Mouse (Mus musculus) heart, embryonic 13.5 days (tissue): ENCODE measurements at regions not wholly inside any gene's neighbourhood (a gene's known extent, or its start where the extent isn't known, plus 50 kb on each side); places are given as distances from the start of the nearest gene placed in this dataset.

ENCODE experiments used
- ATAC-seq: fragments of 200-750 bp; cut with Nextera tagmentation; 2 replicates; pipeline ENCODE4 v1.8.0; 2017; ENCODE audit warnings: moderate TSS enrichment; ENCODE audit not compliant: insufficient number of reproducible peaks, low FRiP score, low TSS enrichment; ENCODE audit errors: extremely low read depth
- H3K27ac ChIP-seq: fragments of 300-500 bp; sonication (generic); replicated peaks from 2 replicates; pipeline ENCODE4 v1.5.1; 2015; ENCODE audit warnings: moderate library complexity, mild to moderate bottlenecking, inconsistent platforms
- H3K27me3 ChIP-seq: fragments of 300-500 bp; sonication (generic); replicated peaks from 2 replicates; pipeline ENCODE4 v1.6.1; 2015; ENCODE audit warnings: mild to moderate bottlenecking, inconsistent platforms
- H3K36me3 ChIP-seq: fragments of 300-500 bp; sonication (generic); 2 replicates; pipeline ENCODE4 v1.6.1; 2015; ENCODE audit warnings: mild to moderate bottlenecking, inconsistent platforms
- H3K4me1 ChIP-seq: fragments of 300-500 bp; sonication (generic); 2 replicates; pipeline ENCODE4 v1.6.1; 2015; ENCODE audit warnings: inconsistent platforms
- H3K4me2 ChIP-seq: fragments of 300-500 bp; sonication (generic); 2 replicates; pipeline ENCODE4 v1.6.1; 2015; ENCODE audit warnings: inconsistent platforms, mild to moderate bottlenecking, moderate library complexity
- H3K4me3 ChIP-seq: fragments of 300-500 bp; sonication (generic); 2 replicates; pipeline ENCODE4 v1.5.1; 2015; ENCODE audit warnings: moderate library complexity, mild to moderate bottlenecking, inconsistent platforms
- H3K9ac ChIP-seq: fragments of 300-500 bp; sonication (generic); 2 replicates; pipeline ENCODE4 v1.6.1; 2015; ENCODE audit warnings: inconsistent platforms, mild to moderate bottlenecking, moderate library complexity
- H3K9me3 ChIP-seq: fragments of 300-500 bp; sonication (generic); 2 replicates; pipeline ENCODE4 v1.6.1; 2016; ENCODE audit warnings: inconsistent platforms
- WGBS: fragments of 180-500 bp; shearing (Covaris S2); methylation state at CpG from one replicate; pipeline ENCODE4 v1.1.7; 2015; ENCODE audit warnings: mixed read lengths; 5-methylcytosine and 5-hydroxymethylcytosine counted together

DNA sequence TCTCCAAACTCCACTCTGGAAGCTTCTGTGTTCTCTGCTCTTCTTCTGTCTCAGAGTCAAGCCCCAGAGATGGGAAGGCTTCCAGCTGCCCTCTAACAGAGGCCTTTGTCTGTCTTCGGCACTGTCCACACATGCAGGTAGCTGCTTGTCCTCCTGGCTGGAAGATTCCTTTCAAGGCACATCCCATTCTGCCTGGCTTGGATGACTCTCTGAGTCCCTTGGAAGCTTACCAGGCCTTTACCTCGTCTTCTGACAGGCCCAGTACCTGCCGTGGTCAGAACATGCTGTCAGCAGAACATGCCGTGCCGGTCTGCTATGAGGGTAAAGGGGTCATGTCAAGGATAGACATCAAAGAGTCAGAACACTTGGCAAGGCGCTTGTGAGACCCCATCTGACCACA is 181.8 kb upstream of the Nectin1 start:
- no peak overlapping the region for H3K4me2 ChIP-seq
- H3K9me3 ChIP-seq = no peaks in the 10 kb centered on the region
- no peak overlapping the region for H3K4me3 ChIP-seq
- no peak for ATAC-seq
- H3K9ac ChIP-seq = no peak overlapping the region
- H3K27ac ChIP-seq = no peak overlapping the region
- 68% methylated on average over 6 of the region's 6 CpGs for WGBS
- H3K4me1 ChIP-seq = no peaks in the 10 kb centered on the region
- no peaks in the 10 kb centered on the region for H3K36me3 ChIP-seq
- H3K27me3 ChIP-seq = no peaks in the 10 kb centered on the region

- no peak for ATAC-seq
- WGBS = 76% methylated on average over 22 of the region's 22 CpGs
- no peak overlapping the region for H3K4me3 ChIP-seq
- no peak overlapping the region for H3K27ac ChIP-seq
- H3K27me3 ChIP-seq = no peaks in the 10 kb centered on the region
- no peaks in the 10 kb centered on the region for H3K4me1 ChIP-seq
- H3K9me3 ChIP-seq = no peaks in the 10 kb centered on the region
- no peak overlapping the region for H3K9ac ChIP-seq
- no peak overlapping the region for H3K4me2 ChIP-seq
- H3K36me3 ChIP-seq = no peaks in the 10 kb centered on the region
Observed at GRCm38 (mm10) chr9:43564239-43564906, 179.4 kb upstream of the Nectin1 start.

DNA sequence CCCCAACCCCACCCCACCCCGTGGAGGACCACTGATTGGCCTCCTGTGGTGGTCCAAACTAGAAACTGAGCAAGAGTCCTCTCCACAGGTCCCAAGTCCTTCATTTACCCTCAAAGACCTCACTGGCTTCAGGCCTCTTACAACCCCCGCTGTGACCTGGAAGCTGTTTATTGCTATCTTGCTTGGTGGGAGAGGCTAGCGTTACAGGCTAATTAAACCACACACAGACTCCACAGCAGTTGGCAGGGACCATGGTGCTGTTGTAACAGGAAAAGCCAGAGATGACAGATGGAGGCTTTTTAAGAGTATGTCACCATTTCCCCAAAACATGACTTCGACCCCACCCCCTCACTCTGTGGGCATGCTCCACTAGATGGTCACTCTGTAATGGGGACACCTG is 174.9 kb upstream of the Nectin1 start:
- no peak overlapping the region for H3K4me2 ChIP-seq
- 40% methylated on average over 4 of the region's 4 CpGs for WGBS
- no peak overlapping the region for H3K9ac ChIP-seq
- H3K27ac ChIP-seq = no peak overlapping the region
- H3K36me3 ChIP-seq = no peaks in the 10 kb centered on the region
- H3K27me3 ChIP-seq = no peaks in the 10 kb centered on the region
- no peak for ATAC-seq
- H3K4me3 ChIP-seq = no peak overlapping the region
- no peaks in the 10 kb centered on the region for H3K9me3 ChIP-seq
- H3K4me1 ChIP-seq = no peaks in the 10 kb centered on the region

DNA sequence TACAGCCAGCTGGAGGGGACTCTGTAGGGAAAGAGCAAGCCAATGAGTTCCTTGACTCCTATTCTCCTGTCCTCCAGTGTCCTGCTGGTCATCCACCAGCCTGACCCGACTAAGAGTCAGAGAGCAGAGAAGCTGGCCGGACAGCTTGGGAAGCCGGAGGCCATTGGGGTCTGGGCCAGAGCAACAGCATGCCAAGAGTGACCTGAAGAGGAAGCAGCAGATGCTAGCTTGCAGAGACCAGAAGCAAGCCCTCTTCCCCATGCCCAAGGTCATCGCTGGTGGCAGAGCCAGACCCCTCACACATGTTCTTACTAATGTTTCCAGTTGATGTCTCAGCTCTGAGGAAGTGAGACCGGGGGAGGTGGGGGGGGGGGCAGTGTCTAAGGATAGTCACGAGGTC is 172.7 kb upstream of the Nectin1 start:
- no peaks in the 10 kb centered on the region for H3K4me1 ChIP-seq
- ATAC-seq = no peak
- no peak overlapping the region for H3K4me2 ChIP-seq
- 62% methylated on average over 6 of the region's 6 CpGs for WGBS
- H3K27me3 ChIP-seq = no peaks in the 10 kb centered on the region
- no peaks in the 10 kb centered on the region for H3K36me3 ChIP-seq
- H3K9me3 ChIP-seq = no peaks in the 10 kb centered on the region
- no peak overlapping the region for H3K27ac ChIP-seq
- H3K9ac ChIP-seq = no peak overlapping the region
- H3K4me3 ChIP-seq = no peak overlapping the region

- no peaks in the 10 kb centered on the region for H3K4me1 ChIP-seq
- no peak for ATAC-seq
- H3K27me3 ChIP-seq = peaks cover 10% of the 10 kb centered on the region; the same call in 1 of the 2 replicates
- H3K36me3 ChIP-seq = no peaks in the 10 kb centered on the region
- H3K9me3 ChIP-seq = no peaks in the 10 kb centered on the region
- WGBS = 82% methylated on average over 6 of the region's 6 CpGs
- no peak overlapping the region for H3K27ac ChIP-seq
- H3K9ac ChIP-seq = no peak overlapping the region
- no peak overlapping the region for H3K4me2 ChIP-seq
- H3K4me3 ChIP-seq = no peak overlapping the region
Observed at GRCm38 (mm10) chr9:43575659-43576058, 168.1 kb upstream of the Nectin1 start.

DNA sequence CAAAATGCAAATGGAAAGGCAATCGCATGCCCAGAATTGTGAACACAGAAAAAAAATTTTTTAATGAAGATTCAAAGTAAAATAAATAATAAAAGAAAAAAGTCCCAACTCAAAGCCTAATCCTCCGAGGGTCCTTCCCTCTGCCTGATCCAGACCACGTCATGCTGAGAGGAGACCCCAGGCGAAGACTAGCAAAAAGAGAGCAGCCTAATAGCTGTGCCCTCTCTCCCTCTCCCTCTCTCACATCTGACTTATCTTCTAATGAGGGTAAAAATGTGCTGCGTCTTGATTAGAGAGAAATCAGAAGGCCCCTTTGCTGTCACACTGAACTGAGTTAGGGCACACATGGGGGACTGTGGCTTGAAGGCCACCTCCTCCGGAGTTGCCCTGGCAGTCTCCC is 163.1 kb upstream of the Nectin1 start:
- Histone ChIP-seq H3K4me1 (no peaks in the 10 kb centered on the region), H3K4me2 (no peak overlapping the region), H3K9ac (no peak overlapping the region), H3K36me3 (no peaks in the 10 kb centered on the region), H3K4me3 (no peak overlapping the region), H3K27ac (no peak overlapping the region), H3K27me3 (peaks cover 12% of the 10 kb centered on the region; the same call in 1 of the 2 replicates), H3K9me3 (no peaks in the 10 kb centered on the region)
- 41% methylated on average over 6 of the region's 6 CpGs for WGBS
- no peak for ATAC-seq

- Histone ChIP-seq H3K36me3 (no peaks in the 10 kb centered on the region), H3K4me3 (no peak overlapping the region), H3K27ac (no peak overlapping the region), H3K4me1 (no peaks in the 10 kb centered on the region), H3K9me3 (no peaks in the 10 kb centered on the region), H3K27me3 (0 out of 2 replicates have a peak, but pooled peaks cover 2% of the 10 kb centered on the region), H3K9ac (no peak overlapping the region), H3K4me2 (no peak overlapping the region)
- WGBS = 44% methylated on average over 6 of the region's 6 CpGs
- ATAC-seq = no peak
Observed at GRCm38 (mm10) chr9:43585616-43586015, 158.2 kb upstream of the Nectin1 start.

DNA sequence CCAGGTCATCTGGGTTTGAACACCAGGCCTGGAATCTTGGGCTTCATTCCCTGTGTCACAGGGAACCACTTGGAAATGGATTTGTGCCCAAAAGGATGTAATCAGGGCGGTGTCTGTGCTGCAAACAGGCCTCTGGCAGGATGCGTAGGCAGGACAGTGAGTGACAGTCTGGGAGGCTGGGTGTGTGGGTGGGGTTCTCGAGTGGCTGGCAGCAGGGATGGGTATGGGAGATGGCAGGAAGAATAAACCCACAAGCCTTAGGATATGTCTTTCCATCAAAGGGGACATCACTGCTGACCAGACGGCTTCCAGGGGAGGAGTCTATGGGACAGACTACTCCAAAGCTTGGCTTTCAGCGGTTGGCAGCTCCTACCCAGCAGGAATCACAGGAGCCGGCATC is 150.5 kb upstream of the Nectin1 start:
- 62% methylated on average over 6 of the region's 6 CpGs for WGBS
- Histone ChIP-seq H3K27me3 (peaks cover 8% of the 10 kb centered on the region), H3K27ac (no peak overlapping the region), H3K4me2 (no peak overlapping the region), H3K36me3 (no peaks in the 10 kb centered on the region), H3K9ac (no peak overlapping the region), H3K4me1 (no peaks in the 10 kb centered on the region), H3K4me3 (no peak overlapping the region), H3K9me3 (no peaks in the 10 kb centered on the region)
- no peak for ATAC-seq

DNA sequence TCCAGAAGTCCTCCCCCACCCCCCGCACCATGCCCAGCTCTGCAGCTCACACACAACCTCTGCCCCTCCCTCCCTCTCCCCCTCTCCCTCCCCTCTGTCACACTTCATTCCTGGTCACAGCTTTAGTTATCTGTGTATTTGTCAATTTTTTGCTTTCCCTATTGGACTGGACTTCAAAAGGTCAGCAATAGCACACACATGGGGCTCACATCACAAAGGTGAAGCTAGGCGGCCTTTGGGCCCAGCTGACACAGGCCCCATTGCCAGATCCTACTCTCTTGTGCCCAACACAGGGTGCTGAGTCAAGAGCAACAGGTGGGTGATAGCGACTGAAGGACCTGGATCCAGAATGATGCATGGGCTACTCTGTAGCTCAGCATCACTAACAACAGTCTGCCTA is 149.0 kb upstream of the Nectin1 start:
- H3K4me2 ChIP-seq = no peak overlapping the region
- WGBS = 70% methylated on average over 3 of the region's 3 CpGs
- H3K4me1 ChIP-seq = no peaks in the 10 kb centered on the region
- no peak overlapping the region for H3K4me3 ChIP-seq
- no peak for ATAC-seq
- H3K9me3 ChIP-seq = no peaks in the 10 kb centered on the region
- H3K27me3 ChIP-seq = peaks cover 8% of the 10 kb centered on the region
- H3K9ac ChIP-seq = no peak overlapping the region
- H3K36me3 ChIP-seq = no peaks in the 10 kb centered on the region
- no peak overlapping the region for H3K27ac ChIP-seq

DNA sequence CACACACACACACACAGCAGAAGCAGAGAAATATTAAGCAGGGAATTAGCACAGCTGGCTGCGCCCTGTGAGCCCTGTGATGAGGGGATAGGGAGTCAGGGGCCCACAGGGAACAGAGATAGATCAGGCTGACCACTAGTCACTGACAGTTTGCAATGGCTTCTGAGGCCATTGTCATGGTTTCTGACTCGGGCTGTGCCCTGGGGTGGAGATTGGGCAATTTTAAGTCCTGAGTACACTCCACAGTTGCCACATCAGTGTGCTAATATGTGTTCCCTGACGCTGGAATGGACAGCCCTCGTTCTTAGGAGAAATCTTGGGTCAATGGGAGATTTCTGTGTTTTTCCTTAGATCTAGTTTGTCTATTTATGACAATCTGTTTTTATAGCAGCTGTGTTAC is 148.3 kb upstream of the Nectin1 start:
- 70% methylated on average over 4 of the region's 4 CpGs for WGBS
- no peak overlapping the region for H3K27ac ChIP-seq
- H3K9me3 ChIP-seq = no peaks in the 10 kb centered on the region
- peaks cover 8% of the 10 kb centered on the region for H3K27me3 ChIP-seq
- H3K36me3 ChIP-seq = no peaks in the 10 kb centered on the region
- H3K9ac ChIP-seq = no peak overlapping the region
- H3K4me2 ChIP-seq = no peak overlapping the region
- no peak overlapping the region for H3K4me3 ChIP-seq
- no peaks in the 10 kb centered on the region for H3K4me1 ChIP-seq
- ATAC-seq = no peak

DNA sequence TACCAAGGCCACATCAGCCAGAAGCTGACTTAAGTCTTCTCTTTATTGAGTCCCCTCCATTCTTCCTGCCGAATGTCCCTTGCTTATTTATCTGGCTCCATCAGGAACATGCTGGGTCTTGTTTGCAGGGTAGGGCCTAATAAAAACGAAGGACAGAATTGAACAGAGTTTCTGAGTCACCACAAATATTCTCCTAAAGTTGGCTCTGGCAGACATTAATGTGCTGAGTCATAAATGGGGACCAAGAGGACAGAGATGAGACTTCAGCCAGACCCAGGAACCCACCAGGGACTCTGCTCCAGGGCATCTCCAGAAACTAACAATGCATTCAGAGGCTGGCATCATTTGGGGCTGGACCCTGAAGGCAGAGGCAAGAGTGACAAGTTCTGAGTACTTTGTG is 143.4 kb upstream of the Nectin1 start:
- ATAC-seq = no peak

DNA sequence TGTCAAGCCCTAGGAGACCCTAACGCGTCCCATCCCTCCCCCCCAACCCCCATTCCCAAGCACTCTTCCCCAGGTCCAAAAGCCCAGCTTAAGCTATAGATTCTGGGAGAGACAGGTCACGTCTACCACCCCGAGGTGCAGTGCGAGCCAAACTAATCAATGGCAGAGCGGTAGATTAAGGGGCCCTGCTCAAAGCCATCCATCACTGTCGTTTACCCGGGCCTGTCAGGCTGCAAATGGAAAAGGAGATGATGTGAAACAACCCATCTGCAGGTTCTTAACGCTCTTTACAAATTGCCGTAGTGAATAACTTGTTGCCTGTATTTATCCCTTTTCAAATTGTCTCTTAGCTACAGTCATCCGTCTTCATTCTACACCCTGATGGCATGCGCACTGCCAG is 126.2 kb upstream of the Nectin1 start:
- Histone ChIP-seq H3K4me3 (no peak overlapping the region), H3K36me3 (no peaks in the 10 kb centered on the region), H3K4me2 (no peak overlapping the region), H3K4me1 (no peaks in the 10 kb centered on the region), H3K9me3 (no peaks in the 10 kb centered on the region), H3K27ac (no peak overlapping the region), H3K9ac (no peak overlapping the region), H3K27me3 (peaks cover 43% of the 10 kb centered on the region)
- WGBS = 18% methylated on average over 12 of the region's 12 CpGs
- ATAC-seq = no peak

More for the DNA sequence above, 143.4 kb upstream of the Nectin1 start:
- no peaks in the 10 kb centered on the region for H3K36me3 ChIP-seq
- H3K9me3 ChIP-seq = no peaks in the 10 kb centered on the region
- peaks cover 5% of the 10 kb centered on the region for H3K27me3 ChIP-seq
- H3K4me1 ChIP-seq = peaks cover 11% of the 10 kb centered on the region
- H3K27ac ChIP-seq = no peak overlapping the region
- no peak overlapping the region for H3K4me2 ChIP-seq
- H3K9ac ChIP-seq = no peak overlapping the region
- no peak overlapping the region for H3K4me3 ChIP-seq
- 48% methylated on average over 2 of the region's 2 CpGs for WGBS
